Mouse (Mus musculus): ENCODE data around the gene Aim2. TPM values are rescaled to one million over a fixed set of nuclear protein-coding genes. Genes with fewer than 3 reads are reported as not detected.

Aim2 gene
- polyA plus RNA-seq, 1 experiment, result 1.8 TPM

DNA sequence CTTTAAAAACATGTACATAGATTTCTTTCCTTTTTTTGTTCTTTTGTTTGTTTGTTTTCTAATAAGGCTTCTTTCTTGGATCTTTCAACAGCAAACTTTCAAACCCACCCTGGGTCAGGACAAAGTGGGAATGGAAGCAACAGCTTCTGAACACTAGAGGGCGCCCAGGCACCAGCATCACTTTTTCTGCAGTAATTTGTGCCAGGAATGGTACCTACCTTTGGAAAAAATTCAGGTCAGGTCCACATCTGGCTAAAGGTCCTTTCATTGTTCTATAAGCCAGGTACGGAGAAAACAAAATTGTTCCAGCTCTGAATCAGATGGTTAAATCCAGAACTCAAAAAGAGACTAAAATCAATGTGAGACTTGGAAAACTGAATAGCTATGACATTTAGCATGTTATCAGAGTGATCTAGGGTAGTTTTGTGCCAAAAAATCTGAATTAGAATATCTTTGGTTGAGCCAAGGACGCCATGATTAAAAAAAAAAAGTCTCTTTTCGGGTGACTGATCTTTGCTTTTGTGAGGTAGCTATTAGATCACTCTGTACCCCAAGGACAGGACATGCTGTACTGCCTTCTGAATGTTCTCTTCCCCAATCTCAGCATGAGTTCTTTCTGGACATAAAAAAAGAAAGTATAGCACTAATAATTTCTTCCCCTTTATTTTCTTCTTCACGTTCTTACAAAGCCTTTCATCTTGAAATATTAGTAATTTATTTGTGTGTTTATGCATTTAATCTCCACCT lies 26.7 kb upstream of the Aim2 start:
- TF ChIP-seq POLR2A (IDR thresholded peaks at IDR 0.05; ENCODE audit: low read depth, low read length) (no peak), CTCF (conservative IDR thresholded peaks at IDR 0.05; ENCODE audit: insufficient read depth, insufficient read length, low read depth, low read length) (peak; percentile 66)
- H3K36me3 ChIP-seq (ENCODE audit: control insufficient read depth, insufficient read depth, low read length), result no peaks in the 10 kb centered on the region
- DNase-seq, result peak; percentile 14
- H3K27me3 ChIP-seq (replicated peaks; ENCODE audit: control insufficient read depth, insufficient read depth, low read length), result no peaks in the 10 kb centered on the region
- WGBS, result 25% methylated on average over 5 of the region's 5 CpGs
- no peaks in the 10 kb centered on the region for H3K4me1 ChIP-seq (ENCODE audit: control insufficient read depth, insufficient read depth, low read length)
- H3K27ac ChIP-seq (ENCODE audit: insufficient read depth, low read depth, low read length), result no peak overlapping the region
- H3K4me3 ChIP-seq (ENCODE audit: insufficient read depth, low read depth, low read length), result no peak overlapping the region

GRCm38 (mm10) chr1:173324961-173325360 lies 25.7 kb upstream of the Aim2 start:
- no peak for DNase-seq

DNA sequence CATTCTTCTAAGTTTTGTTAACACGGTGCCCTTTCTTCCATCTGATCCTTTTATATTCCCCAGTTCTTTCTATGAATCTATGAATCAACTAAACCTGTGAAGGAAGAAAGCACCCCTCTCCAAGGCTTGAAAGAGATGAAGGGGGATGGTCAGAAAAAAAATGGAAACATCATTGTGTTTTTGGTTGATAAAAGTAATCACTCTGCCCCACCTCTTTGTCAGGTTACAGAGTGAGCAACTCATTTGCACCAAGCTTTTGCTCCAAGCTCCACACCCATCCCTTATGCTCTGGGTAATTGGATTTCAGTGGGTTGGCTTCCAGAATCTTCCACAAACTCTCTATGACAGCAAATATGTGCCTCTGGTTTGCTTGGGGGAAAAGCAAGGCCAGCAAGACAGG lies 25.3 kb upstream of the Aim2 start:
- WGBS, result 97% methylated on average over 1 of the region's 1 CpGs
- H3K36me3 ChIP-seq (ENCODE audit: control insufficient read depth, insufficient read depth, low read length), result no peaks in the 10 kb centered on the region
- no peak for TF ChIP-seq POLR2A (IDR thresholded peaks at IDR 0.05; ENCODE audit: low read depth, low read length)
- TF ChIP-seq CTCF (conservative IDR thresholded peaks at IDR 0.05; ENCODE audit: insufficient read depth, insufficient read length, low read depth, low read length), result no peak
- H3K27ac ChIP-seq (ENCODE audit: insufficient read depth, low read depth, low read length), result no peak overlapping the region
- H3K27me3 ChIP-seq (replicated peaks; ENCODE audit: control insufficient read depth, insufficient read depth, low read length), result no peaks in the 10 kb centered on the region
- no peaks in the 10 kb centered on the region for H3K4me1 ChIP-seq (ENCODE audit: control insufficient read depth, insufficient read depth, low read length)
- DNase-seq, result no peak
- H3K4me3 ChIP-seq (ENCODE audit: insufficient read depth, low read depth, low read length), result no peak overlapping the region

More at GRCm38 (mm10) chr1:173324961-173325360, 25.7 kb upstream of the Aim2 start:
- Histone ChIP-seq H3K36me3 (ENCODE audit: control insufficient read depth, insufficient read depth, low read length) (no peaks in the 10 kb centered on the region), H3K4me1 (ENCODE audit: control insufficient read depth, insufficient read depth, low read length) (no peaks in the 10 kb centered on the region), H3K27me3 (replicated peaks; ENCODE audit: control insufficient read depth, insufficient read depth, low read length) (no peaks in the 10 kb centered on the region), H3K4me3 (ENCODE audit: insufficient read depth, low read depth, low read length) (no peak overlapping the region), H3K27ac (ENCODE audit: insufficient read depth, low read depth, low read length) (no peak overlapping the region)
- TF ChIP-seq POLR2A (IDR thresholded peaks at IDR 0.05; ENCODE audit: low read depth, low read length) (no peak), CTCF (conservative IDR thresholded peaks at IDR 0.05; ENCODE audit: insufficient read depth, insufficient read length, low read depth, low read length) (no peak)
- 65% methylated on average over 4 of the region's 4 CpGs for WGBS

DNA sequence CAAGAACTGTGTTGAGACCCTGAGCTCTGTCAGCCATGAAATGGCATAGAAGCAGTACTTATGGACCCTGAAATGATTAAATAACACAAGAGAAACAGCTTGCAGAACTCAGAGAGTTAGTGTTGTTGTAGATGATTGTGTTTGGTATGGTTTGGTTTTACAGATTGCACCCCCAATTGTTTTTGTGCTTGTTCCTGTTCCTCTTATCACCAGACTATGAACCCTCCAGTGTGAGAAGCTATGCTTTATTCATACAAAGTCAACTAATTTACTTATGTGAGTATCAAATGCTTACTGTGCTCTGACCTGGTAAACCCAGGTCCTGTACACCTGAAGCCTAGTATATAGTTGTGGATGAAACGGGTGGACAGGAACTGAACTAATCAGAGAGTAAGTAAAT lies 24.1 kb upstream of the Aim2 start:
- DNase-seq, result no peak
- Histone ChIP-seq H3K27ac (ENCODE audit: insufficient read depth, low read depth, low read length) (no peak overlapping the region), H3K4me1 (ENCODE audit: control insufficient read depth, insufficient read depth, low read length) (no peaks in the 10 kb centered on the region), H3K27me3 (replicated peaks; ENCODE audit: control insufficient read depth, insufficient read depth, low read length) (no peaks in the 10 kb centered on the region), H3K36me3 (ENCODE audit: control insufficient read depth, insufficient read depth, low read length) (no peaks in the 10 kb centered on the region), H3K4me3 (ENCODE audit: insufficient read depth, low read depth, low read length) (no peak overlapping the region)
- WGBS, result 60% methylated on average over 1 of the region's 1 CpGs
- no peak for TF ChIP-seq CTCF (conservative IDR thresholded peaks at IDR 0.05; ENCODE audit: insufficient read depth, insufficient read length, low read depth, low read length)
- TF ChIP-seq POLR2A (IDR thresholded peaks at IDR 0.05; ENCODE audit: low read depth, low read length), result no peak

DNA sequence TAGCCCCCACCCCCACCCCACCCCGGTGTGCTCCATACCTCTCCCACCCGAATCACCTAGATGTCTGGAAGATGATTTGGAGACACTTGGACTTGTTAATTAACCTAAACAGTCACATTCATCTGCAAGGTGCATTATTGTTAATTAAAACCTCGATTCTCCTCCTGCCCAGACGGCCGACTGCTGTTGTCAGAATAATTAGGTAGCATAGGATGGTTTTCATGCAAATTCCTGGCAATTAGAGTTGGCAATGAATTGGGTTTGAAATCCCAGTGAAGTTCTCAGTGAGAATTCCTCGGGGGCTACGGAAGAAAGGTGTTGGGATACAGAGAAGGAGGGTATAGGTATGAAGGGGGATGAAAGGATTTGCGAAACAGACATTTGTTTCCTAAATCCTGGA lies 22.2 kb upstream of the Aim2 start:
- H3K4me1 ChIP-seq (ENCODE audit: control insufficient read depth, insufficient read depth, low read length), result no peaks in the 10 kb centered on the region
- H3K4me3 ChIP-seq (ENCODE audit: insufficient read depth, low read depth, low read length), result no peak overlapping the region
- H3K36me3 ChIP-seq (ENCODE audit: control insufficient read depth, insufficient read depth, low read length), result no peaks in the 10 kb centered on the region
- no peak for DNase-seq
- no peaks in the 10 kb centered on the region for H3K27me3 ChIP-seq (replicated peaks; ENCODE audit: control insufficient read depth, insufficient read depth, low read length)
- no peak overlapping the region for H3K27ac ChIP-seq (ENCODE audit: insufficient read depth, low read depth, low read length)
- WGBS, result 50% methylated on average over 8 of the region's 8 CpGs
- no peak for TF ChIP-seq POLR2A (IDR thresholded peaks at IDR 0.05; ENCODE audit: low read depth, low read length)
- TF ChIP-seq CTCF (conservative IDR thresholded peaks at IDR 0.05; ENCODE audit: insufficient read depth, insufficient read length, low read depth, low read length), result no peak

GRCm38 (mm10) chr1:173329185-173329584 lies 21.5 kb upstream of the Aim2 start:
- H3K4me3 ChIP-seq (ENCODE audit: insufficient read depth, low read depth, low read length), result no peak overlapping the region
- no peaks in the 10 kb centered on the region for H3K27me3 ChIP-seq (replicated peaks; ENCODE audit: control insufficient read depth, insufficient read depth, low read length)
- WGBS, result 43% methylated on average over 4 of the region's 4 CpGs
- TF ChIP-seq CTCF (conservative IDR thresholded peaks at IDR 0.05; ENCODE audit: insufficient read depth, insufficient read length, low read depth, low read length) (no peak), POLR2A (IDR thresholded peaks at IDR 0.05; ENCODE audit: low read depth, low read length) (no peak)
- no peaks in the 10 kb centered on the region for H3K4me1 ChIP-seq (ENCODE audit: control insufficient read depth, insufficient read depth, low read length)
- DNase-seq, result no peak
- H3K36me3 ChIP-seq (ENCODE audit: control insufficient read depth, insufficient read depth, low read length), result no peaks in the 10 kb centered on the region
- H3K27ac ChIP-seq (ENCODE audit: insufficient read depth, low read depth, low read length), result no peak overlapping the region

DNA sequence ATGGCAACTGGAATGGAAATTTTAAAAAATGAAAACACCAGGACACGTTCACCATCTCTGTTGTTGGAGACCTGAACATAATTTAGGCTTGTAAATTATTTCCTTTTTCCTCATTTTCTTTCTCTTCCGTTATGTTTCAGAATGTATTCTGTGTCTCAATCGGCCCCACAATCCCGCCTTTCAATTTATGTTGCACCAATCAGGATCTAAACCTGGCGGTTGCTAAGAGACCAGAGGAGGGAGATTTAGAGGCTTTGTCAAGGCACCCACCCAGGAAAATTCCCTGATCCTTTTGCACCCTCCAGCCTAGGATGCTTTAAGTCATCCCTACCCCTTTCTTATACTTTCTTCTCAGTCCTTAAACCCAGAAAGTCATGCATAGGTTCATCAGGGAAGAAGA lies 20.9 kb upstream of the Aim2 start:
- no peak for TF ChIP-seq CTCF (conservative IDR thresholded peaks at IDR 0.05; ENCODE audit: insufficient read depth, insufficient read length, low read depth, low read length)
- no peak for TF ChIP-seq POLR2A (IDR thresholded peaks at IDR 0.05; ENCODE audit: low read depth, low read length)
- no peak overlapping the region for H3K4me3 ChIP-seq (ENCODE audit: insufficient read depth, low read depth, low read length)
- 76% methylated on average over 5 of the region's 5 CpGs for WGBS

More for the DNA sequence above, 20.9 kb upstream of the Aim2 start:
- no peaks in the 10 kb centered on the region for H3K4me1 ChIP-seq (ENCODE audit: control insufficient read depth, insufficient read depth, low read length)
- no peak for DNase-seq
- H3K36me3 ChIP-seq (ENCODE audit: control insufficient read depth, insufficient read depth, low read length), result no peaks in the 10 kb centered on the region
- no peak overlapping the region for H3K27ac ChIP-seq (ENCODE audit: insufficient read depth, low read depth, low read length)
- no peaks in the 10 kb centered on the region for H3K27me3 ChIP-seq (replicated peaks; ENCODE audit: control insufficient read depth, insufficient read depth, low read length)
